Mouse (Mus musculus) Muller cell, postnatal 12 days (primary cell): ENCODE measurements around the gene Coq2.

Experiments used
- DNase-seq: peaks from one replicate; pipeline ENCODE4 v3.0.0-alpha.2; 2015; ENCODE audit errors: inconsistent ontology term

The Coq2 gene

GRCm38 (mm10) chr5:100621876-100622508 lies 52.9 kb downstream of the Coq2 start:
- no peak for DNase-seq

GRCm38 (mm10) chr5:100620952-100621351 lies 54.0 kb downstream of the Coq2 start:
- DNase-seq = no peak

GRCm38 (mm10) chr5:100619586-100620275 lies 55.2 kb downstream of the Coq2 start:
- DNase-seq = no peak

DNA sequence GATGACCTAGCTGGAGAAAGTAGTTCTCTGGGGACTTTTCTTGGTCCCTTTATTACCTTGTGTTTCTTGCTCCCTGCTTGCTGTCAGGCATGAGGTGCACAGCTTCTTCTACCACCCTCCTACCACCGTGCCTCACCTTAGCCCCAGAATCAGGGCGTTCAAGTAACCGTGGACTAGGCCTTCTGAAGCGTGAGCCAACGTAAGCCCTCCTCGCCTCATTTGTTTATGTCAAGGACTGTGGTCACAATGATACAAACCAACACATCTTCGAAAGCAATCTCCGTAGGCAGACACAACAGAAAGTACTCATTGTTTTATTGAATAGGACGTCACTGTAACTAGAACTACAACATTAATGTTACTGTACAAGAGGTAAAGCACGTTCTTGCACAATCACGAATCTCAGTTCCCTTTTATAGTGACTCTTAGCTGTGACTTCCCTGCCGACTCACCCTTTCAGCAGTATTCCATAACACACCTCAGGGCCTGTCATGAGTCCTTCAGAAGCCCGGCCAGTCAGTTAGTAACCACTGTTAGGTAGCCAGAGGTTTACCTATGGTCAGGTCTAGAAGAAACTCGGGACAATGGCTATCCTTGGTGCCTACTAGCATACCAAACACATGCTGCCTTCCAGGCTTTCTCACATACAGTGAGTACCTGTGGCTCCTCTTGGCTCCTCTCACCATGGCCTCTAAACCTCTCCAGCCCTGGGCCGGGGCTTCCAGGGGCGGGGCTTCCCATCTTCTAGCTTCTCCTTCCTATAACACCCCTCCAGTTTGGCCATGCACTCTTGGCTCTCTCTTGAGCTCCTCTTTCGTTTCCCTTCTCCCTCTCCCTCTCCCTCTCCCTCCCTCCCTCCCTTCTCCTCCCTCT lies 60.8 kb downstream of the Coq2 start:
- DNase-seq = no peak

GRCm38 (mm10) chr5:100607868-100608267 lies 67.1 kb downstream of the Coq2 start:
- no peak for DNase-seq

DNA sequence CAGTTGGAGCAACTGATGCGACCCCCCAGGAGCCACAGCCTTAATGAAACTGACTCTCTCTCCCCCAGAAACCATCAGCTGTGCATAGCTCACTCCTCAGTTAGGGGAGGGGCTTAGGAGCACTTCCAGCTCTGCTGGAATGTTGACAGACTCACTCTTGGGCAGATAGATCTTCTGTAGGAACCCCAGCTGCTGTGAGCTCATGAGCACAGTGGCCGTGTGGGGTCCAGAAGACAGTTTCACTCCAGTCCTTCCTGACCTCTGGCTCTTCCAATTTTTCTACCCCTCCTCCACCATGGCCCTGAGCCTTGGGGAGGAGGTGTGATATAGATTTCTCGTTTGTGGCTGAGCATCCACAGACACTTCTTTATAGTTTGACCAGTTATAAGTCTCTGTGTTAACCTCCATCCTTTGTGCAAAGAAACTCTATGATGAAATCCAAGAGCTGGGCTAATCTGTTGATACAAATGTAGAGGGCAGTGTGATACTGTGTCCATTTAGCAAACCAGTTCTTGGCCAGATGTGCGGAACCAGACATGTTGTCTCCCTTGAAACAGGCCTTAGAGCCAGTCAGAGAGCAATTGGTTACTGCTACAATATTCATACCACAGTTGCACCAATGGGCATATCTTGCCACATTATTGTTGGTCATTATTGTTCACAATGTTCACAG lies 67.7 kb downstream of the Coq2 start:
- DNase-seq = no peak

DNA sequence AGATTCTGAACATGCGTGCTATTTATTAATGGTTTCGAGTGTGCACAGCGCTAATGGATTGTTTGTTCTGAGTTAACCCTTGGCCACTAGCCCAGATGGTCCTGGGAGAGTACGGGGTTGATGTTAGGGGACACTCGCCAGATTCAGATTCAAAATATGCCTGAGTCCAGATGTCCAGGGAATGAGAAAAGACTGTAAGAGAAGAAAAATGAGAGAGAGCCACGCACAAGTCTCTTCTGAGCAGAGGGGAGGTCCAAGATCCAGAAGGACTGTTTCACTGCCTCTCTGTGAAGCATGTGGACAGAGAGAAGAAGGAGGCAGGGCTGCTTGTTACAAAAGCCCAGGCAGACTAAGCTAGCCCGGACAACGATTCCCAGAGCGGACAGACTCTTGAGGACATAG lies 69.1 kb downstream of the Coq2 start:
- peak; percentile 26 for DNase-seq
